Mouse (Mus musculus) urinary bladder, postnatal 14 days (tissue): ENCODE measurements around the gene Slc24a3.
A peak's percentile ranks its signal among the peaks of the same experiment; 100 is the strongest.

Experiments
- DNase-seq: peaks from one replicate; pipeline ENCODE4 v3.0.0; 2021; ENCODE audit warnings: low spot score

Slc24a3 gene

DNA sequence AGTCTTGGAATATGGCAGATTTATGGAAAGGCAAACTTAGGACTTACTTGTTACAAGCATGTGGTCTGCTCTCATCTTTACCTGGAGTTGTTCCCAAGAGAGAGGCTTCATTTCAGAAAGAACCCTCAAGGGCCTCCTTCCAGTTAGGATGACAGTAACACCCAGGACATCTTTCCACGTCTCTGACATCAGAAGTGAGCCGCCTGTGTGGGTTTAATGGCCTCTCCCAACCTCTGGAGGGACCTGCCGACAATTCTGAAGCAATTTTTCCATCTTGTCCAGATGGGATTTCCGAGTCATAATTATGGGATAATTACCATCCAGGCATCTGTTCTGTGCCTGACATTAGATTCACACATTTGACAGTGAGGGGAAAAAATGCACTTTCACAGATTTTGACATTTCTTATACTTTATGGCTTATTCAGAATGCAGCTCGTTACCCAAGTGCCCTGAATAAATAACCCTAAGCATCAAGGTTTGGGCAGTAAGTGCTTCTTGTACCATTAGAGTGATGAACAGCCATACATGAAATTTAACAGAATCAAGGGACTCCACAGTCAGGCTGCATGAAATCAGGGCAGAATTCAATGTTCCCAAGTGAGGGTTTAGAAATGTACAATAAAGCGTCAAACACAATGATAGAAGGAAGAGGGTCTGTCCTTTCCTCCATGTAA lies 463.7 kb downstream of the Slc24a3 start:
- DNase-seq = no peak

DNA sequence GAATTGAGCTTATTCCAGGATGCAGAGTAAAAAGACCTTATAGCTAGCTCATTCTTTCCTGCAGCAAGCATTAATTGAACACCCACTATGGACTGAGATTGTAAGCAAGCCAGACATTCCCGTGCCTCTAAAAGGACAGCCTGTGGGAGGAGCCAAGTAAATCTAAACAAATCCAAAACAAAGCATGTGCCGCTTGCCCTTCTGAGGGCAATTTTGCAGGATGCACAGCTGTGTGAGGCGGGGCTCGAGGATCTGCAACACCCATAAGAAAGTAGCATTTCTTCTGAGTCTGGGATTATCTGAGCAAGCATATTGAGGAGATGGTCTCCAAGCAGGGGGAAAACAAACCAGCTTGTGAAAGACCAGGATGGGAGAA lies 464.2 kb downstream of the Slc24a3 start:
- DNase-seq = no peak

- no peak for DNase-seq
These were observed 466.3 kb downstream of the Slc24a3 start for GRCm38 (mm10) chr2:145633811-145634210.

DNA sequence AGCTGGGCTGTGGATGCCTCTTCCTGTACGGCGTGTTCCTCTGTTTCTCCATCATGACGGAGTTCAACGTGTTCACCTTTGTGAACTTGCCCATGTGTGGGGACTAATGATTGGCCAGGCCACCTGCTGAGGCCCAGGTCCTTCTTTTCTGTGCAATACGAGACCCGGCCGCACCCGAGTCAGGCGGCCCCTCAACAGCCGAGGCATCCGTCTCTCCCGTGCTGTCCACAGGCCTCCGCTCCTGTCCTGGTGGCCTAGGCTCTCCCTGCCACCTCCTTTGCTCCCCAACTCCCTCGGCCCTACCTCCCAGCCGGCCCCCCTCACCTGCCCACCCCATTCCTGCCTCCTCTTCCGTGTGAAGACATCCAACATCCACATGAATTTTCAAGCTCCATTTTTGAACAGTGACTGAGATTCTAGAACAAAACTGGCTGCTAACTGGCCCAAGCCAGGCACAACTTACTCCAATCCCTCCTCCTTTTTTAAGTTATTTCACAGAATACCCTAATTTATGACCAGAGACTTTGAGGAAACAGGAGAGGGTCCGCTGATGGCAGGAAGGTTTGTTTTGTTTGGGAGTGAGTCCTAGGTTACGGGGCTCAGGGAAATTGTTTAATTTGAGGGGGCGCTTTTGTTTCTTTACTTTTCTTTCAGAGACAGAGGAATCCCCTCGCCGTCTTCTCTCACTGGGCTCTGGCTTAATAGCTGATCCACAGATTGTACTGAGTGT lies 472.9 kb downstream of the Slc24a3 start:
- DNase-seq = no peak

DNA sequence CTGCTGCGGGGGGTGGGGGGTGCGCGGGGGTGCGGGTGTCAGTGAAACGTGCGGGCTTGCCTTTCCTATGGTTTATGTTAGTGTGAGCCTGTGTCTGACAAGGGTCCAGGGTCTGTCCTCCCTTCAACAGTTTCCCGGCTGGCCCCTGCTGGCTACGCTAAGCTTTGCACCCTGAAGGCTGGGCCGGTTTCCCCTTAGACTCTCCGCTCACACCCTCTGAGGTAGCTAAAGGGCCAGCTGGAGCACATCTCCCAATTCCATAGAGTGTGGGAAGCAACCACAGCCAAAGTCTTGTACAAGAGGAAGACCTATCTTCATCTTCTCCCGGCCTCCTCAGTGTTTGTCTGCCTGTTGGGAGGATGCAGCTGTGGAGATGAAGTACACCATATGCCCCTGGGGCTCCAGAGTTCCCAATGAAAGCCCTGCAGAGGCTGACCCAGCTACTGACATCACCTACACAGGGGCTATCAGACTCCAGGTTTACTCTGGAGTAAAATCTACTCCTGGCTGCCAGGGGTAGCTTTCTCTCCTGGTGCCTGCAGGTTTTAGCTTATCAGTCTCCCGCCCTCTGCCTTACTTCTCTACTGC lies 487.9 kb downstream of the Slc24a3 start:
- no peak for DNase-seq

- no peak for DNase-seq
These were observed 488.6 kb downstream of the Slc24a3 start for GRCm38 (mm10) chr2:145656121-145656520.

DNA sequence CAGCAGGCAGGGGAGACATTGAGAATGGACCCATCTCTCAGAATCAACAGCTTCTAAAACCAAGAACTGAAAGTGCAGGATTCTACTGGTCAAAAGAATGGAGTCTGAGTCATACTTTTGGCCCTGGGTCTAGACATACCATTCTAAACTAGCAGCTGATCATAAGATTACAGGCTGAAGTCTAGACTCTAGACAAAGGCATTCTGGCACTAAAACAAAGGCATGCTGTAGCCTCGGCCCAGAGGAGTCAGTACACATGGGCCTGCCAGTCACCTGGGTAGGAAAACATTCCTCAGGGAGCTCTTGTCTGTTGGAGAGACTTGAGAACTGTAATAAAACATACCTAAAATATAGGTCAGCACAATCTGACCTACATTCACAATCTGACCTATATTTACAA lies 489.2 kb downstream of the Slc24a3 start:
- DNase-seq = no peak

- DNase-seq = no peak
These were observed 493.7 kb downstream of the Slc24a3 start for GRCm38 (mm10) chr2:145661242-145661641.

DNA sequence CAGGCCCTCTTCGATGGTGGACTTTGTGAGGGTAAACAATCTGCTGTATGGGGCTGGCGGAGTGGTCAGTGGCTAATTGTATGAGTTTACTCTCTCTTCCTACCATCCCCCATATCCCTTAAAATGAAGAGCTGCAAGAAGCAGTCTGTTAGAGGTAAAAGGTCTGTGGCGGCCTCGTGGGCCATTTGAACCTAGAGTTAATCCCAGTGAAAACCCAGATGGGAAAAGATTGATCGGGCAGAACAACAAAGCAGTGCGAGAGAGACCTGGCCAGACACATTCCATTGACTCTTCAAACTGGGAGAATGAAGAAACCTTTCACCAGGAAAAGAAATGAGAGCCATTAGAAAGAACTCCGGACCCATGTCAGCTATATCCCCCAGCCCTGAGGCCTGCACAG lies 496.3 kb downstream of the Slc24a3 start:
- no peak for DNase-seq

GRCm38 (mm10) chr2:145664311-145664710 lies 496.8 kb downstream of the Slc24a3 start:
- no peak for DNase-seq

DNA sequence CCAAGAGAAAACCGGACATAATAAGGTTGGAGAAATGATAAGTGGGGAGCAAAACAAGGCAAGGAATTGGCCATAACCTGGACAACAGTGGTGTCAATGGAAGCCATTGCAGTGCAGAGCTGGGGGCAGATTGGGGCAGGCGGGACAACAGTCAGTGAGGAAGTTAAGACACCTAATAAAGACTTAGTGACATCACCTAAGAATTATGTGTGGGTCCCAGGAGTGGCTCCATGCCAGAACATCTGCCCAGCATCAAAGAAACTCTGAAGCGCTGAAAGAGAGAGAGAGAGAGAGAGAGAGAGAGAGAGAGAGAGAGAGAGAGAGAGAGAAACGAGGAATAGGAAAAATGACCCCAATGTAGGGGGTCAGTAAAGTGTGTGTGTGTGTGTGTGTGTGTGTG lies 500.6 kb downstream of the Slc24a3 start:
- no peak for DNase-seq

DNA sequence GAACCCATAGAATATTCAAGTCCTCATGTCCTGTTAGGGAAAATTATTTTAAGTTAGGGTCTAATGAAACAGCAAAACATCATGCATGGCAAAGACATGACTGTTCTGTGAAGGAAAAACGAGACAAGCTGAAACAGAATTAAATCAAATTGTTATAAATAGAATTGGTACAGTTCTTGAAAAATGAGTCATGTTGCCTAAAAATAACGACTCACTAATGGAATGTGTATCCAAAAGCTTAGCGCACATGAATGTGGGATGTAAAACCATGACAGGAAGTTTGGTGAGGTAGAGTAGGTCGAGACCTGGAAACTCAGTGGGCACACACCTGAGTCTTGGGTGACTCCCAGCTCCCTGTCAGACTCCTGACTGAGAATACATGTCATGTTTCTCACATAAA lies 502.6 kb downstream of the Slc24a3 start:
- DNase-seq = no peak

DNA sequence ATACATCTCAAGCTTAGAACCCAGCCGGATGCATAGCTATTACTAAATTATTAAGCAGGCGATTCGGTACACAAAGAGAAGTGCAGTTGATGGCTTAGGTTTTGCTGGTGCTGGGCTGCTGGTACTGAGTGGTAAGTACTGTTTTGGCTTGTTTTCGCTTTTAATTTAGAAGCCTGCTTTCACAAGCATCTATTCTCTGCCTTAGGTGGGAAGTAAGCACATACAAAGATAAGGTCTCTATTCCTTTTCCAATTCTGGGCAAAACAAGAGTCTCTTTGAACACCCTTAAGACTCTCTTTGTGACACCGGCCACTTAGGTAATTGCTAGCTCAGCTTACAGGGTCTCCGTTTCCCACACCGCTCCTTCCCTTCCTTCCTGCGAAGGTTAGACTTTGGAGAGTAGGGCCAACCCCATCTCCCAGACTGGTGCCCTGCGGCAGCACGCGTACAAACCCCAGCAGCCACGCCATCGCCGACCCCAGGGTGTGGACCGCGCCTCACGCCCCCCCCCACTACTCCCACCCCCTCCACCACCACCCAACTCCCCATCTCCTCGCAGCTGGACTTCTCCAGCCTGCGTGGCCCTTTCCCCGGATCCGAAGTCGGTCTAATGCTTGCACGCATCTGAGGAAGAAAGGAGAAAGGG lies 507.1 kb downstream of the Slc24a3 start:
- no peak for DNase-seq

DNA sequence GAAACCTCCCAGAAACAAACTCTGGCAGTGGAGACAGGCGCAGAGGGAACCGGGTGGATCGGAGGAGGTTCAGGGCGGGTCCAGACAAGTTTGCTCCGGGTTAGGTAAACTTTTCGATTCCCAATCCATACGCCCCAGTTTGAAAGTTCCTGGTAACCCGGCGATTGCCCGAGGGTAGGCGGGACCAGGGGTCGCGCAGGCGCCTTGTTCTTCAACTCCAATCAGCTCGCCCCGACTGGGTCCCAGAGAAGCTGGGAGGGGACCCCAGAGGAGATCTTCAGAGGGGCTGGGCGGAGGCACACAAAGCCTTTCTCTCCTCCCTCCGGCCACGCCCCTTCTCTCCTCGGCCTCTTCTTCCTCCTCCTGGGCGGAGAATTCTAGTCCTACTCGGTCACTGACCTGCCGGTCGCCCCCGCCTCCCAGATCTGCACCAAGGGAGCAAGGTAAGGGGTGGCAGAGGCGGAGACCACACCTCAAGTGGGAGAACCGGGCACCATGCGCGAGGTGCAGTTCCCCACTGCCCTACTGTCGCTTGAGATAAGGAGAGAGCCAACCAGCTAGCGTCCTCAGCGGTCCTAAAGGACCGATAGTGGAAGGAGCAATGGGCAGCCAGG lies 507.7 kb downstream of the Slc24a3 start, which contains the start of gene Rin2:
Gene Rin2 (plus strand): TSS at position 74 of the 614 bp plus-strand sequence.
- peak; percentile 83 for DNase-seq

- peak; percentile 63 for DNase-seq
These were observed 508.4 kb downstream of the Slc24a3 start for GRCm38 (mm10) chr2:145675756-145676543.

DNA sequence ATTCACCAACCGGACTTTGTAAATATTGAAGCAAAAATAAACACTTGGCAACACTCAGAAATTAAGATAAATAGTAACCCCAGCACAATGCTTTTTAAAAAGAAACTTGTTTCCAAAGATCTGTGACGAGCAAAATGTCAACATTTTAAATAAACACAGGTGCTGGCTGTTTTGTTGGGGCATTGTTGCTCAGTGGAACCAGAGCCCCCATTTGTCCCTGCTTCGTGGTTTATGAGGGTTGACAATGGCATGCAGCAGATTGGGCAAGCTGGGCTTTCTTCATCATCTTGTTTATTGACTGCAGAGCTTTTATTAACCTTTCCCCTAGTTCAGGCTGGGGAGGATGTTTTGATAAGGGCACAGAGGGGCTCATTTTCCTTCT lies 509.0 kb downstream of the Slc24a3 start:
- no peak for DNase-seq

DNA sequence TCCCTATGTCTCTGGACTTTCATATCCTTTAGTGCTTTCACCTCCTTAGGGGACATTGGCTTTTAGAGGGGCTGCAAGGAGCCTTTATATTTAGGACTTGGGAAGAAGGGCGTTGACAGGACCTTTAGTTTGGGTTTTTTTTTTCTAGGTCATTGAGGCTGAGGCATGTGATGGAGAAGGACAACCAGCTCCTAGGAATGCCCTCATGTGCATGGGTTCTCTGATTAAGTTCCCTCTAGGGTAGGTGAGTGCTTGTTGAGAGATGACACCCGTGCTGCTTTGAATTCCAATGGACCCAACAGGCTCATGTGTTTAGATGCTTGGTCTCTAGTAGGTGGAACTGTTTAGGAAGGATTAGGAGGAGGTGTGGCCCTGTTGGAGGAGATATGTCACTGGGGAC lies 509.4 kb downstream of the Slc24a3 start:
- no peak for DNase-seq

DNA sequence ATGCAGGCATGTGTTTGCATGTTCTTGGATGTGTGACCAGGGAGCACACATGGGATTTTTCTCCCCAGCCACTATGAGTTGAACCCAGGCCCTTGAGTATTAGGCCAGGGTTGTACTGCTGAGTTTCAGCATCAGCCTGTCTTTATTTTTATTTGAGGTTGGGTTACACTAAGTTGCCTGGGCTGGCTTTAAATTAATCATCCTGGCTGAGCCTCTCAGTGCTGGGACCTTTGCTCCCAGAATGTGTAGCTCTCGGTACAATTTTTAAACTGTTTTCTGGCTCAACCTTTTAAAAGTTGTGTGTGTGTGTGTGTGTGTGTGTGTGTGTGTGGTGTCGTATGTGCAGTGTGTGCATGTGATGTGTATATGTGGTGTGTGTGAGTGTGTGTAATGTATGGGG lies 512.6 kb downstream of the Slc24a3 start:
- no peak for DNase-seq

GRCm38 (mm10) chr2:145680762-145681161 lies 513.2 kb downstream of the Slc24a3 start:
- DNase-seq = no peak

DNA sequence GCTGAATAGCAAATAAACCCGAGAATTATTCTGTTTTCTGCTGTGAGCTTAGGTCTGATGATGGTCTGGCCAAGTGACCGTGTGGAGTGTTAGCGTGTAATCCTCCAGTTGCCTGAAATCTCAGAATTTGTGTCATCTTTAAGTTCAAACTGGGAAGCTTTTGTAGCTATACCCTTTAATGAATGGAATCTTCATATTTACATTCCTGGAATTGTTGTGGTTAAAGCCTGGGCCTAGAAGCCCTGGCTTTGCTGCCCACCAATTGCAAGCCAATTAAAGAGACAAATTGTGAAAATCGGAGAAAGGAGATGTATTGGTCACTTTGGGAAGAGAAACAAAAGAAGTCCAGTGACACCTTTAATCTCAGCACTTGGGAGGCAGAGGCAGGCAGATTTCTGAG lies 514.1 kb downstream of the Slc24a3 start:
- no peak for DNase-seq

GRCm38 (mm10) chr2:145682924-145683323 lies 515.4 kb downstream of the Slc24a3 start:
- no peak for DNase-seq

DNA sequence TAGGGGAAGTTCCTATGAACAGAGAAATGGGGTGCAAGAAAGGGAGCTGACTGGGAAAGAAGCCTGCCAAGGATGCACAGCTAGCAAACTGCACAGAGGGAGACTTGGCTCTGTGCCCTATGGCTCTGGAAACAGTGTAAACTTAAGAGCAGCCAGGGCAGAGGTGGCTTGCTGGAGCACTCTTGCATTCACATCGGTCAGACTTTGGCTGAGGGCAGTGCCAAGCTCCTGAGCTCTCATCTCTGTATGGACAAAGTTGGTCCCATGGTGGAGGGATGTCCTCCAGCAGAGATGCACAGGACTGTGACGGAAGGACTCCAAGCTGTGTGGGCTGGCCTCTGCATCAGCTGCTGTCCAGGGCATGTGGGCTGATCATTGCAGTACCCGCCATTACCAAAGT lies 516.0 kb downstream of the Slc24a3 start:
- peak; percentile 56 for DNase-seq
